Mouse (Mus musculus) embryonic facial prominence, embryonic 13.5 days (tissue): ENCODE results near the gene Tmem178b. TPM values are rescaled to one million over a fixed set of nuclear protein-coding genes. Genes with fewer than 3 reads are reported as not detected.

Experiments
- ATAC-seq: fragments of 200-750 bp; cut with Nextera tagmentation; 2 replicates; pipeline ENCODE4 v1.8.0; 2017; ENCODE audit warnings: low read depth; ENCODE audit not compliant: insufficient number of reproducible peaks, insufficient read depth, low FRiP score, low TSS enrichment
- H3K27ac ChIP-seq: fragments of 300-500 bp; sonication (generic); 2 replicates; pipeline ENCODE4 v1.5.1; 2015; ENCODE audit warnings: moderate library complexity, mild to moderate bottlenecking, inconsistent platforms
- H3K27me3 ChIP-seq: fragments of 300-500 bp; sonication (generic); 2 replicates; pipeline ENCODE4 v1.6.1; 2015; ENCODE audit warnings: mild to moderate bottlenecking, inconsistent platforms
- H3K36me3 ChIP-seq: fragments of 300-500 bp; sonication (generic); 2 replicates; pipeline ENCODE4 v1.6.1; 2015; ENCODE audit warnings: mild to moderate bottlenecking, inconsistent platforms
- H3K4me1 ChIP-seq: fragments of 300-500 bp; sonication (generic); 2 replicates; pipeline ENCODE4 v1.6.1; 2015; ENCODE audit warnings: inconsistent platforms
- H3K4me2 ChIP-seq: fragments of 300-500 bp; sonication (generic); 2 replicates; pipeline ENCODE4 v1.6.1; 2015; ENCODE audit warnings: moderate library complexity, mild to moderate bottlenecking, inconsistent platforms
- H3K4me3 ChIP-seq: fragments of 300-500 bp; sonication (generic); 2 replicates; pipeline ENCODE4 v1.5.1; 2015; ENCODE audit warnings: mild to moderate bottlenecking, inconsistent platforms
- H3K9ac ChIP-seq: fragments of 300-500 bp; sonication (generic); 2 replicates; pipeline ENCODE4 v1.6.1; 2015; ENCODE audit warnings: mild to moderate bottlenecking, inconsistent platforms
- H3K9me3 ChIP-seq: fragments of 300-500 bp; sonication (generic); 2 replicates; pipeline ENCODE4 v1.6.1; 2016; ENCODE audit warnings: inconsistent platforms
- WGBS: fragments of 180-500 bp; shearing (Covaris S2); methylation state at CpG from one replicate; pipeline ENCODE4 v1.1.7; 2015; ENCODE audit warnings: mixed read lengths; 5-methylcytosine and 5-hydroxymethylcytosine counted together
- polyA plus RNA-seq: library from polyadenylated mRNA; unstranded; fragments of >200 nt; fragmentation: Nextera tagmentation; extraction: Ambion mirVana; gene quantifications from 2 replicates; pipeline ENCODE4 v1.2.1, GENCODE M21; 2015

Gene Tmem178b
- polyA plus RNA-seq, 1 experiment from 2014 or later, result 0.91 TPM

DNA sequence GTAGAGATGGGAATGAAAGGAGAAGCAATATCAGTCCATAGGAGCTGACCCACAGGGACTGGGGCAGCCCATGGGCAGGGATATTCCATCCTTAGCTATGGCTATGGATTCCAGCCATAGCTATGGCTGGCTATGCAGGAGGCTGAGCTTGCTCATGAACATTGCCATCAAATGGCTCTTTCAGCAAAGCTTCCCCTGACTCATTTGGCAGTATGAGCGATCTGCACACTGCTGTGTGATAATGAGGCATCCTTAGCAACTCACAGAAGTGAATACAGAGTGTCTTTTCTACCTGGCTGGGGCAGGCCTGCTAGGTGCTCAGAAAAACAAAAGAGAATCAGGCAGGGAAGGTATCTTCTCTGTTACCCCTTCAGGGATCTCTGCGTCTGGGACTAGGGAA is 332.3 kb downstream of the Tmem178b start:
- no peak overlapping the region for H3K4me2 ChIP-seq
- H3K9me3 ChIP-seq, result no peaks in the 10 kb centered on the region
- no peaks in the 10 kb centered on the region for H3K4me1 ChIP-seq
- WGBS, result 78% methylated on average over 2 of the region's 2 CpGs
- ATAC-seq, result no peak
- no peak overlapping the region for H3K9ac ChIP-seq
- no peak overlapping the region for H3K4me3 ChIP-seq
- no peak overlapping the region for H3K27ac ChIP-seq
- no peaks in the 10 kb centered on the region for H3K27me3 ChIP-seq
- H3K36me3 ChIP-seq, result no peaks in the 10 kb centered on the region

GRCm38 (mm10) chr6:40208014-40208413 is 334.9 kb downstream of the Tmem178b start:
- no peak overlapping the region for H3K27ac ChIP-seq
- H3K4me3 ChIP-seq, result no peak overlapping the region
- no peaks in the 10 kb centered on the region for H3K27me3 ChIP-seq
- H3K9ac ChIP-seq, result no peak overlapping the region
- H3K4me1 ChIP-seq, result no peaks in the 10 kb centered on the region
- WGBS, result 83% methylated on average over 3 of the region's 3 CpGs
- ATAC-seq, result no peak
- H3K9me3 ChIP-seq, result no peaks in the 10 kb centered on the region
- H3K36me3 ChIP-seq, result no peaks in the 10 kb centered on the region
- no peak overlapping the region for H3K4me2 ChIP-seq

- 41% methylated on average over 2 of the region's 2 CpGs for WGBS
- ATAC-seq, result no peak
Observed at GRCm38 (mm10) chr6:40209172-40209571, 336.1 kb downstream of the Tmem178b start.

DNA sequence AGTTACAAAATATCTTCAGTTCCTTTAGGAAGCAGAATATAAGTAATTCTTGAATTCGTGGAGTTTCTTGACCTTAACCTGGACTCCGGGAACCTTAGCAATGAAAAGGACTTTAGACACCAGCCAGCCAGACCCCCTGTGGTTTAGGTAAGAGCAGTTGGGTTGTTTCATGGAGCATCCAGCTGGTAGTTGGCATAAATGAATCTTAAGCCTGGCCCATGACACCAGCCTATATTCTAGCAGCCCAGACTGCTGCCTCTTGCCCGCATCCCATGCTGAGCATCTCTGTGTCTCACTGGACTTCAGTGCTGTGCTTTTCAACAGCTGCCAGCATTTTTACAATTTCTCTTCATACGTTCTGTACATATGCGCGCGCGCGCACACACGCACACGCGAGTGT is 344.1 kb downstream of the Tmem178b start:
- H3K36me3 ChIP-seq, result no peaks in the 10 kb centered on the region
- H3K9me3 ChIP-seq, result no peaks in the 10 kb centered on the region
- no peaks in the 10 kb centered on the region for H3K4me1 ChIP-seq
- no peak for ATAC-seq
- WGBS, result 94% methylated on average over 12 of the region's 12 CpGs
- no peak overlapping the region for H3K9ac ChIP-seq
- no peak overlapping the region for H3K4me3 ChIP-seq
- H3K27me3 ChIP-seq, result no peaks in the 10 kb centered on the region
- H3K4me2 ChIP-seq, result no peak overlapping the region
- H3K27ac ChIP-seq, result no peak overlapping the region

More at GRCm38 (mm10) chr6:40209172-40209571, 336.1 kb downstream of the Tmem178b start:
- no peaks in the 10 kb centered on the region for H3K4me1 ChIP-seq
- no peak overlapping the region for H3K4me3 ChIP-seq
- H3K9me3 ChIP-seq, result no peaks in the 10 kb centered on the region
- H3K27ac ChIP-seq, result no peak overlapping the region
- H3K27me3 ChIP-seq, result no peaks in the 10 kb centered on the region
- H3K36me3 ChIP-seq, result no peaks in the 10 kb centered on the region
- no peak overlapping the region for H3K9ac ChIP-seq
- no peak overlapping the region for H3K4me2 ChIP-seq

GRCm38 (mm10) chr6:40217651-40218050 is 344.6 kb downstream of the Tmem178b start:
- Histone ChIP-seq H3K9ac (no peak overlapping the region), H3K9me3 (no peaks in the 10 kb centered on the region), H3K27me3 (no peaks in the 10 kb centered on the region), H3K4me1 (no peaks in the 10 kb centered on the region), H3K4me2 (no peak overlapping the region), H3K27ac (no peak overlapping the region), H3K4me3 (no peak overlapping the region), H3K36me3 (no peaks in the 10 kb centered on the region)
- 89% methylated on average over 3 of the region's 3 CpGs for WGBS
- ATAC-seq, result no peak

DNA sequence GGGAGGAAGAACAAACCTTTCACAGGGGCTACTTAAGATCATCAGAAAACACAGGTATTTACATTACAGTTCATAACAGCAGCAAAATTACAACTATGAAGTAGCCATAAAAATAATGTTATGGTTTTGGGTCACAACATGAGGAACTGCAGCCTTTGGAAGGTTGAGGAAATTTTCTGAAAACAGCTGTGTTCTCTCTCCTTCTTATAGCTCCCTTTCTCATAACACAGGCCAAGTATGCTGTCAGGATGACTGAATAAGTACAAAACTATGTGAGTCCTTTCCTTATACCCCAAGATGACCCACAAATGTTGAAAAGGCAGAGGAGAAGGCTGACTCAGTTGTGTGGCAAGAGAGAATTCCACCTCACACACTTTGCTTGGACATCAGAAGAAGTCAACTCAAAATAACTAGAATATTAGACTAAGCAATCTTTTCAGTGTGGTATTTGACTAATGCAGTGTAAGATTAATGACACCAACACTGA is 347.6 kb downstream of the Tmem178b start:
- no peak for ATAC-seq
- Histone ChIP-seq H3K4me1 (no peaks in the 10 kb centered on the region), H3K27me3 (no peaks in the 10 kb centered on the region), H3K9me3 (no peaks in the 10 kb centered on the region), H3K27ac (no peak overlapping the region), H3K4me3 (no peak overlapping the region), H3K36me3 (no peaks in the 10 kb centered on the region), H3K9ac (no peak overlapping the region), H3K4me2 (no peak overlapping the region)

DNA sequence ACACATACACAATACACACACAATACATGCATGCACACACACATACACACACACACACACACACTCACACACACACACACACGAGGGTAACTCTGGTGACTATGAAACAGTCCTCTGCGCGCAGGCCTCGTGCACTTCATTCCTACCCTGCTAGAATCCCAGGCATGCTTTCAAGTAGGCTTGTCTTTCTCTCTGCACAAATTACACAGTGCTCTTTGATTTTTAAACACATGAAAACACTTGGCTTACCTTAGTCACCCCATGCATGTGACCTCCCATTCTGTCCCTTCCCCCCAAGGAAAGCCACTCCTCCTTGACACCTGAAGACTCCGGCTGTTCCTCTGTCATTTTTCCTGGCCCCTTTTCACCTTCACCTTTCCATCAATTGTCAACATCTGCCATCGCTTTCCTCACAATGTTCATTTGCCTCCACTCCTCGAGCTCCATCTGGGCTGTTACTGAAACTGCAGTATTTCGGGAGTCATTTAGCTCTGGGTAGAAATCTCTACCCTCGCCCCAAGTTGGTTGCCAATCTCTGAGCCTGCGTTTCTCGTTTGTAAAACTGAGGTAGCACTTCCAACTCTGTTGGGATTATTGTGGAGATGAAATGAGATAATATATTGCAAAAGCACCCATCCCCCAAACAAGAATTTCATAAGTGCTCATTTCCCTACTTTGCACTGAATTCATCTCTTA is 352.7 kb downstream of the Tmem178b start:
- Histone ChIP-seq H3K4me1 (no peaks in the 10 kb centered on the region), H3K4me3 (no peak overlapping the region), H3K27ac (no peak overlapping the region), H3K4me2 (no peak overlapping the region), H3K27me3 (no peaks in the 10 kb centered on the region), H3K9ac (no peak overlapping the region), H3K9me3 (no peaks in the 10 kb centered on the region), H3K36me3 (no peaks in the 10 kb centered on the region)
- ATAC-seq, result no peak
- 70% methylated on average over 11 of the region's 11 CpGs for WGBS

GRCm38 (mm10) chr6:40228981-40229380 is 355.9 kb downstream of the Tmem178b start:
- no peak overlapping the region for H3K4me2 ChIP-seq
- no peaks in the 10 kb centered on the region for H3K9me3 ChIP-seq
- no peak overlapping the region for H3K27ac ChIP-seq
- H3K4me3 ChIP-seq, result no peak overlapping the region
- whole genome bisulfite sequencing, result 83% methylated on average over 2 of the region's 2 CpGs
- no peaks in the 10 kb centered on the region for H3K27me3 ChIP-seq
- H3K9ac ChIP-seq, result no peak overlapping the region
- ATAC-seq, result no peak
- no peaks in the 10 kb centered on the region for H3K4me1 ChIP-seq
- H3K36me3 ChIP-seq, result no peaks in the 10 kb centered on the region

DNA sequence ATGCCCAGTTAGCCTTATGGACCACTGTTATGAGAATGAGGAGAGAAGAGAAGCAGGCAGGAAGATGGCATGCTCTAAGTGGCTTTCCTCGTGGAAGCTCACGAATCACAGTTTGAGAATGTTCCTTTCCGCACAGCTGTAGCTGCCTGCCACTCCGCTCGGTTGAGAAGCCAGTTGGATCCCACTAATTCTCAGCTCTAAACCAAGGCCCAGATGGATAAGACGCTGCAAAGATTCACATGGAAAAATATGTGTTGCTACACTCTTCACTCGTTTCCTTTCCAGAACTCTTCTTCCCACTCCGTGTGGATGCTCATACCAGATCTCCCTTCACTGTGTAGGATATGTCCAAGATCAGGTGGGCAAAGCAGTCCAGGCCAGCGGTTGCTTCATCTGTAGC is 356.9 kb downstream of the Tmem178b start:
- no peak overlapping the region for H3K9ac ChIP-seq
- H3K27me3 ChIP-seq, result no peaks in the 10 kb centered on the region
- H3K4me2 ChIP-seq, result no peak overlapping the region
- no peak overlapping the region for H3K27ac ChIP-seq
- no peak overlapping the region for H3K4me3 ChIP-seq
- no peaks in the 10 kb centered on the region for H3K36me3 ChIP-seq
- no peak for ATAC-seq
- no peaks in the 10 kb centered on the region for H3K9me3 ChIP-seq
- 93% methylated on average over 9 of the region's 9 CpGs for WGBS
- H3K4me1 ChIP-seq, result no peaks in the 10 kb centered on the region

- Histone ChIP-seq H3K27ac (no peak overlapping the region), H3K36me3 (no peaks in the 10 kb centered on the region), H3K9me3 (no peaks in the 10 kb centered on the region), H3K4me1 (no peaks in the 10 kb centered on the region), H3K4me2 (no peak overlapping the region), H3K27me3 (no peaks in the 10 kb centered on the region), H3K4me3 (no peak overlapping the region), H3K9ac (no peak overlapping the region)
- ATAC-seq, result no peak
- WGBS, result 55% methylated on average over 5 of the region's 5 CpGs
Observed at GRCm38 (mm10) chr6:40234066-40234465, 361.0 kb downstream of the Tmem178b start.

DNA sequence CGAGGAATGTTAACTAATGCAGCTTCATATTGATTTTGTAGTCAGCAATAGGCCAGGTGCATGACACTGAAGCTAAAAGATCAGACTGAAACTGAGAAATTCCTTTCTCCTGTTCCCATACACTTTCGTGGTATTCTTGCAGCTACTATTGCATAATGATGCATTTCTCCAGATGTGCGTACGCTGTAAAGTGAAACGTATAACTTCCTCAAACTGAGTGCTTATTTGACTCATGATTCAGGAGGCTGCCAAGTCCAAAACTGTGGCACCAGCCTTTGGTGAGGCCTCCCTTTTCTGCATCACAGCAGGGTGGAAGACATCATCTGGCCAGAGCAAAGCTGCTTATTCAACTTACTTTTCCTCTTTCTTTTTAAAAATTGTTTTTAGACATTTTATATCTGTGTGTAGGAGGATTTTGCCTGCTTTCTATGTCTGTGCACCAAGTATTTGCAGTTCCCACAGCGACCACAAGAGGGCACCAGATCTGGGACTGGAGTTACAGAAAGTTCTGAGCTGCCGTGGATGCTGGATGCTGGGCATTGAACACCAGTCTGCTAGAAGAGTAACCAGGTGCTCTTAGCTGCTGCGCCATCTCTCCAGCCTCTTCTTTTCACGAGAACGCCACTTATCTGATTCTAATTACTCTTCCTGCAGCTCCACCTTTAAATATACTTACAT is 362.9 kb downstream of the Tmem178b start:
- H3K27ac ChIP-seq, result no peak overlapping the region
- 41% methylated on average over 10 of the region's 10 CpGs for WGBS
- no peaks in the 10 kb centered on the region for H3K36me3 ChIP-seq
- no peak for ATAC-seq
- H3K4me3 ChIP-seq, result no peak overlapping the region
- H3K27me3 ChIP-seq, result no peaks in the 10 kb centered on the region
- H3K4me1 ChIP-seq, result no peaks in the 10 kb centered on the region
- no peak overlapping the region for H3K9ac ChIP-seq
- no peak overlapping the region for H3K4me2 ChIP-seq
- H3K9me3 ChIP-seq, result no peaks in the 10 kb centered on the region
